Mouse (Mus musculus): ENCODE data around the gene Spock3. TPM values are rescaled to one million over a fixed set of nuclear protein-coding genes. Genes with fewer than 3 reads are reported as not detected.

Gene Spock3
- polyA plus RNA-seq, 1 experiment from 2014 or later, result 17.9 TPM

GRCm38 (mm10) chr8:63335366-63335765, 384.6 kb downstream of the Spock3 start:
- no peak overlapping the region for H3K4me3 ChIP-seq (ENCODE audit: low read depth, low read length)
- no peak for DNase-seq (ENCODE audit: low spot score)
- H3K9me3 ChIP-seq (replicated peaks; ENCODE audit: control insufficient read depth, low read length), result no peaks in the 10 kb centered on the region
- no peak overlapping the region for H3K9ac ChIP-seq (ENCODE audit: low read length)
- H3K27ac ChIP-seq (ENCODE audit: low read depth, low read length), result no peak overlapping the region
- no peak overlapping the region for H3K4me2 ChIP-seq (ENCODE audit: low read length)
- no peaks in the 10 kb centered on the region for H3K36me3 ChIP-seq (ENCODE audit: control insufficient read depth, insufficient read depth, low read length)
- WGBS, result 98% methylated on average over 1 of the region's 1 CpGs
- ATAC-seq, result no peak
- no peaks in the 10 kb centered on the region for H3K4me1 ChIP-seq (ENCODE audit: control insufficient read depth, insufficient read depth, low read length)
- H3K27me3 ChIP-seq (replicated peaks; ENCODE audit: control insufficient read depth, insufficient read depth, low read length), result no peaks in the 10 kb centered on the region

DNA sequence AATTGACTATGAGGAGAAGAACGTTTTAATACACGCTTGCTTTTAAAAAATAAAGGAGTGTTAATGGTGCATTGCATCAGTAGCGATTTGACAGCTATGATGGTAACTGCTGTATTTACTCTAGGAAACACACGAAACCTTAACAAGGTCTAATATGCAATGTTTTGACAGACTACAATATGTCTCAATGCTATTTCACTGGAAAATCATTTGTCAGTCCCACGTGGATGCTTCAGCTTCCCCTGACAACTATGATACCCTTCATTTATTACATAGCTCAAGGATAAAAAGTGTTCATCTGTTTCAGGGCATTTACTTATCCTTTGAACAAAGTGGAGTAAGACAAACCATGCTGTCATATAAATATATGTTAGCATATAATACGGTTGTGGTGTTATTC, 417.8 kb downstream of the Spock3 start:
- WGBS, result 81% methylated on average over 6 of the region's 6 CpGs

GRCm38 (mm10) chr8:63397659-63398058, 446.9 kb downstream of the Spock3 start:
- Histone ChIP-seq H3K27ac (ENCODE audit: low read depth, low read length) (no peak overlapping the region), H3K36me3 (ENCODE audit: control insufficient read depth, insufficient read depth, low read length) (no peaks in the 10 kb centered on the region), H3K9ac (ENCODE audit: low read length) (no peak overlapping the region), H3K4me1 (ENCODE audit: control insufficient read depth, insufficient read depth, low read length) (no peaks in the 10 kb centered on the region), H3K27me3 (replicated peaks; ENCODE audit: control insufficient read depth, insufficient read depth, low read length) (no peaks in the 10 kb centered on the region), H3K4me2 (ENCODE audit: low read length) (no peak overlapping the region), H3K4me3 (ENCODE audit: low read depth, low read length) (no peak overlapping the region), H3K9me3 (replicated peaks; ENCODE audit: control insufficient read depth, low read length) (no peaks in the 10 kb centered on the region)
- DNase-seq (ENCODE audit: low spot score) (no peak), ATAC-seq (no peak)

More for the DNA sequence above, 417.8 kb downstream of the Spock3 start:
- no peak overlapping the region for H3K4me3 ChIP-seq (ENCODE audit: low read depth, low read length)
- no peaks in the 10 kb centered on the region for H3K4me1 ChIP-seq (ENCODE audit: control insufficient read depth, insufficient read depth, low read length)
- H3K4me2 ChIP-seq (ENCODE audit: low read length), result no peak overlapping the region
- ATAC-seq, result no peak
- H3K27me3 ChIP-seq (replicated peaks; ENCODE audit: control insufficient read depth, insufficient read depth, low read length), result no peaks in the 10 kb centered on the region
- H3K9me3 ChIP-seq (replicated peaks; ENCODE audit: control insufficient read depth, low read length), result no peaks in the 10 kb centered on the region
- DNase-seq (ENCODE audit: low spot score), result peak; percentile 27
- no peak overlapping the region for H3K9ac ChIP-seq (ENCODE audit: low read length)
- no peaks in the 10 kb centered on the region for H3K36me3 ChIP-seq (ENCODE audit: control insufficient read depth, insufficient read depth, low read length)
- H3K27ac ChIP-seq (ENCODE audit: low read depth, low read length), result no peak overlapping the region
